Mouse (Mus musculus): ENCODE measurements around the gene Susd6. TPM values are rescaled to one million over a fixed set of nuclear protein-coding genes. Genes with fewer than 3 reads are reported as not detected.
"Not testable (repeated sequence)": the region's sequence is repeated elsewhere in the genome, so short reads cannot be mapped to it uniquely, and the experiment has no call there.

The Susd6 gene
- polyA plus RNA-seq, 1 experiment from 2014 or later, result 12.3 TPM

DNA sequence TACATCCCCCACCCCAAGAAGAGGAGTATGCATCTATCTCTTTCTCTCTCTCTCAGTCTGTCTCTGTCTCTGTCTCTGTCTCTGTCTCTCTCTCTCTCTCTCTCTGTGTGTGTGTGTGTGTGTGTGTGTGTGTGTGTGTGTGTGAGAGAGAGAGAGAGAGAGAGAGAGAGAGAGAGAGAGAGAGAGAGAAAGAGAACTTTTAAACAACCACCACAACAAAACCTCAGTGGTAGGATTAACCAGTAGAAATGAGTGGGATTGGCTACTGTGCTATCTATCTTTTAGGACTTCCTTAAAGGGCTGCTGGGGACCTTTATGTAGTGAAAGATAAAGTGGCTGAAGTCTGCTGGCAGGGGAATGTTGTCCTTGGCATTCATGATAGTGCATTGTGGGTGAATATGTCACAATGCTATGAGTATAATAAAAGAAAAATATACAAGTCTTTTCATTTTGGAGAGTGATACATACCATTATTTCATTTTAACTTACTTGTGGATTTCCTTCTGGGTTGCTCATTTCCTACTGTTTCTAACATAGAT is 27.5 kb downstream of the Susd6 start:
- no peak overlapping the region for H3K9ac ChIP-seq
- H3K27ac ChIP-seq (replicated peaks), result 0 out of 2 replicates have a peak overlapping the region, but pooled peaks have one; percentile 53
- H3K27me3 ChIP-seq, result no peaks in the 10 kb centered on the region
- H3K4me3 ChIP-seq, result no peak overlapping the region
- H3K4me2 ChIP-seq, result no peak overlapping the region
- H3K36me3 ChIP-seq, result no peaks in the 10 kb centered on the region
- ATAC-seq (ENCODE audit: low read depth), result no peak
- no peaks in the 10 kb centered on the region for H3K9me3 ChIP-seq
- peaks cover 51% of the 10 kb centered on the region for H3K4me1 ChIP-seq (replicated peaks)

DNA sequence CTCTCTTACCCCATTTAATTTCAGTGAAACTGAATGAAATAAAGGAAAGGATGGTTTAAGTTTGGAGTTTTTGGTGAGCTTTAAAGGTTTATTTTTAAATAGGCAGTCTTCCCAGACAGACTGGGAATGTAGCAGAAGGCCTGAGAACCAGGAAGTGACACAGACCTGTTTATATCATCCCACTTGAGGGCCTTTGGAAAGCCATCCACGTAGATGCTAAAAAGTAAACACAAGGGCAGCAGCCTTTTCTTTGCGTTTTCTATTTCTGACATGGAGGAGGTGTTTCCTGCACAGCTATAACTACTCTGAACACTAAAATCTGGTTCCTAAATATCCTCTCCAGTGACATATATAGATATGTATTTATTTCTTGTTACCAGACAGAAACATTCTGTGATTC is 28.7 kb downstream of the Susd6 start:
- H3K9ac ChIP-seq; H3K27ac ChIP-seq (replicated peaks); H3K9me3 ChIP-seq; H3K36me3 ChIP-seq; H3K4me3 ChIP-seq; H3K27me3 ChIP-seq; ATAC-seq (ENCODE audit: low read depth); H3K4me2 ChIP-seq: not testable (repeated sequence)
- 74% methylated on average over 2 of the region's 2 CpGs for WGBS
- peaks cover 51% of the 10 kb centered on the region for H3K4me1 ChIP-seq (replicated peaks)

DNA sequence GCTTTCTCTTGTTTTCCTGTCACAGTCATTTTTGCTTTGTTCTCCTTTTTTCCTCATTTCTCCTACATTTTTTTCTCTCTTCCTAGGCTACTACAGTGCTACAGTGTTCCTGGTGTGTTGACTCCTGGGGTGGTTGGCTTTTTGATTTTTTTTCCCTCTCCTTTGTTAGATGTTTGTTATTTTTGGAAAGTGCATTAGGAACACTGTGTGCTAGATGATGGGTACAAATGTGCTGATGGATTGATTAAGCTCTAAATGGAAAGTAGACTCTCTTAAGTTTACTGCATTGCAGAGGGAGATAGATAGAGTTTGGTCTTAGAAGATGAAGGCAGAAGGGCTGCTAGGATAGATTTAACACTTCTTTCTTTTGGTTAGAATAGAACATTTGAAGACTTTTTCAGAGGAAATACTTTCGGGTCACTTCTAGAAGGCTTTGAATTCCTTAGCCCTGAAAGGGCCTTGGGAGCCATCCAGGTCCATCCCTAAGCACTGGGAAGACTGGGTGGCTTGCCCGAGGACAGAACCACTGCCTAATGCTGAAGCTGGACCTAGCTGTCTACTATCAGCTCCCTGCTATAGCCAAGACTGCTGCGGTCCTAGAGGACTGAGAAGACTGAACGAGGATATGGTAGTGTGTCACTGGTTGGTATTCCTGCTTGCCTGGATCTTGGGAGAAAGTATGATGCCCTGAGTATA is 31.1 kb downstream of the Susd6 start:
- Histone ChIP-seq H3K36me3 (no peaks in the 10 kb centered on the region), H3K9me3 (no peaks in the 10 kb centered on the region), H3K27me3 (no peaks in the 10 kb centered on the region), H3K27ac (replicated peaks) (no peak overlapping the region), H3K9ac (no peak overlapping the region), H3K4me3 (no peak overlapping the region), H3K4me2 (no peak overlapping the region), H3K4me1 (replicated peaks) (peaks cover 43% of the 10 kb centered on the region)
- ATAC-seq (ENCODE audit: low read depth), result no peak
- 95% methylated on average over 4 of the region's 4 CpGs for WGBS

- no peaks in the 10 kb centered on the region for H3K27me3 ChIP-seq
- peaks cover 40% of the 10 kb centered on the region for H3K4me1 ChIP-seq (replicated peaks)
- 93% methylated on average over 7 of the region's 7 CpGs for WGBS
- H3K36me3 ChIP-seq, result no peaks in the 10 kb centered on the region
- H3K4me3 ChIP-seq, result no peak overlapping the region
- no peaks in the 10 kb centered on the region for H3K9me3 ChIP-seq
- ATAC-seq (ENCODE audit: low read depth), result no peak
- H3K27ac ChIP-seq (replicated peaks), result no peak overlapping the region
- H3K9ac ChIP-seq, result no peak overlapping the region
- H3K4me2 ChIP-seq, result no peak overlapping the region
Measured at GRCm38 (mm10) chr12:80822533-80822932, 32.2 kb downstream of the Susd6 start.

DNA sequence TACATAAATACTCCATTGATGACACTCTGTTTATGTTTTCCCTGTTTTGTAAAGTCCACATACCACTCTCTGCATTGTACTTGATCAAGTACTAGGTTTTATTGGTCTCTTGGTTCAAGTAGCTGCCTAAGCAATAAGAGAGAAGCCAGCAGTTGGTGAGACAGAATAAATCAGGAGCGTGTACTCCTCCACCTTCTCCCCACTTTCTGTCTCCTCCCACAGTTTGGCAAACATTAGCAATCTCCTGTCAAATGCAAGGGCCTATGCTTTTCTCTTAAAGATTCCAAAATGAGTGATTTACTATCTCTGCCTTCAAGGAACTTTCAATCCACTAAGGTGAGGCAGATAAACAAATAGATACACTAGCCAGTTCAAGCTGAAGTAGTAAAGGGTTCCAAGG is 33.9 kb downstream of the Susd6 start:
- Histone ChIP-seq H3K27ac (replicated peaks) (no peak overlapping the region), H3K4me2 (no peak overlapping the region), H3K9me3 (no peaks in the 10 kb centered on the region), H3K36me3 (no peaks in the 10 kb centered on the region), H3K27me3 (no peaks in the 10 kb centered on the region), H3K4me3 (no peak overlapping the region), H3K9ac (no peak overlapping the region), H3K4me1 (replicated peaks) (peaks cover 35% of the 10 kb centered on the region)
- ATAC-seq (ENCODE audit: low read depth), result no peak
- 59% methylated on average over 1 of the region's 1 CpGs for WGBS

DNA sequence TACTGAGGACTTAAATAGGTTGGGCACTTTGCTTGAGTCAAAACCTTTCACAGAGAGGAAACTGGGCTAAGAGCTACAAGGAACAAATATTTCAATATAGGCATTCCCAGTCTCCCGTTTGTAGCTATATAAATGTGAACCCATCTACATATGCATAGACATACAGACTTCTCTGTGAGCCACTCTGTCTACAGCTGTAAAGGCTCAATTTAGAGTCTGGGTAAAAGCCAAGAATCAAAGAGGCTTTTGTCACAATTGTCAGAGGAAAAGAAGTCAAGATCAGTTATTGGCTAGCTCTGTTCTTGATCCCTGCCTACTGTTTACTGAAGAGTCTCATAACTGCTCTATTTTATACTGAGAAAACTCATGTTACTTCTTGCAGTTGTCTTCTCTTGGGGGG is 36.1 kb downstream of the Susd6 start:
- peaks cover 28% of the 10 kb centered on the region for H3K4me1 ChIP-seq (replicated peaks)
- no peak overlapping the region for H3K4me3 ChIP-seq
- H3K9ac ChIP-seq, result no peak overlapping the region
- no peak for ATAC-seq (ENCODE audit: low read depth)
- no peak overlapping the region for H3K4me2 ChIP-seq
- no peaks in the 10 kb centered on the region for H3K9me3 ChIP-seq
- H3K27me3 ChIP-seq, result no peaks in the 10 kb centered on the region
- WGBS, result 24% methylated on average over 1 of the region's 1 CpGs
- 0 out of 2 replicates have a peak overlapping the region, but pooled peaks have one; percentile 3 for H3K27ac ChIP-seq (replicated peaks)
- 0 out of 2 replicates have a peak, but pooled peaks cover 3% of the 10 kb centered on the region for H3K36me3 ChIP-seq

DNA sequence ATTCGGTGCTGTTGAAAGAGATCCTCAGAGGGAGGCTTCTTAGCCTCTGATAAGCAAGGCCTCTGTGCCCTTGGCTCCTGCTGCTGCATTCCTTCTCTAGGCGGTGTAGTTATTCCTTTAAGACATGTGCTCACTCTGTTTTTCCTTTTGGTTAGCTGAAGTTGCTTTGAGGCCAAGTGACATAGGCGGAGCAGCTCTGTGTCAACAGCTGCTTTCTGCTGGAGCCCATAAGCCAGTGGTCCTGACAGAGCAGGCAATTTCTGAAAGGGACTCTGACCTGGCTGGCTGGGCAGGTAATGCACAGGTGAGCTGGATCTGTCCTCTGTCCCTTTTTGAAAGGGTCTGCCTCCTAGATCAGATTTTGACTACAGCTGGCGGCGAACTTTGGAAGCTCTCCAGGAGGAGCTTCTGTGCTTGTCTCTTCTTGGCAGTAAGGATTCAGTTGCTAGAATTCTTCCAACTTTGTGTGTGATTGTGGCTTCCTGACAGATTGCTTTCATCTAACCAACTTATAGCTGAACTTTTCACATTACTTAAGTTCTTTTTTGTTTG is 37.2 kb downstream of the Susd6 start:
- Histone ChIP-seq H3K9ac (no peak overlapping the region), H3K27me3 (no peaks in the 10 kb centered on the region)
- 81% methylated on average over 5 of the region's 5 CpGs for WGBS

DNA sequence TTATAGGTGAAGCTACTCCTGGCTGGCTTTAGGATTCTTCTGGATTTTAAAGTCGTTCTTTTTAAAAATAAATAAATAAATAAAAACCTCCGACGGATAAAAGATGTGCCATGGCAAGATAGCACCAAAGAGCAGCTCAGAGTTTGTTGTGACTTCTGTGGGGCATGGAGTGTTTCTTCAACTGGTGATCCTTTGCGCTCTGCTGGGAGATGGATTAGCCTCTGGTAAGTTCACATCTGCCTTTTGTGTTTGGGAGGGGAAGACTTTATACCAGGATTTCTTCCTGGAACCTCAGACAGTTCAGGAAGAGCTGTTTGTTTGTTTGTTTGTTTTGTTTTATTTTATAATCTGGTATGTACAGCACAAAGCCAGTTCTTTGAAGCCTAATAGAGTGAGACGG is 37.7 kb downstream of the Susd6 start:
- H3K4me1 ChIP-seq (replicated peaks), result peaks cover 27% of the 10 kb centered on the region
- H3K36me3 ChIP-seq, result 0 out of 2 replicates have a peak, but pooled peaks cover 3% of the 10 kb centered on the region
- no peak overlapping the region for H3K9ac ChIP-seq
- 89% methylated on average over 5 of the region's 5 CpGs for WGBS
- H3K9me3 ChIP-seq, result no peaks in the 10 kb centered on the region
- H3K27me3 ChIP-seq, result no peaks in the 10 kb centered on the region
- H3K4me2 ChIP-seq, result no peak overlapping the region
- no peak overlapping the region for H3K27ac ChIP-seq (replicated peaks)
- no peak for ATAC-seq (ENCODE audit: low read depth)
- no peak overlapping the region for H3K4me3 ChIP-seq

More for the DNA sequence above, 37.2 kb downstream of the Susd6 start:
- Histone ChIP-seq H3K36me3 (0 out of 2 replicates have a peak, but pooled peaks cover 3% of the 10 kb centered on the region), H3K4me1 (replicated peaks) (peaks cover 27% of the 10 kb centered on the region), H3K4me2 (no peak overlapping the region), H3K27ac (replicated peaks) (no peak overlapping the region), H3K4me3 (no peak overlapping the region), H3K9me3 (no peaks in the 10 kb centered on the region)
- ATAC-seq (ENCODE audit: low read depth), result no peak

DNA sequence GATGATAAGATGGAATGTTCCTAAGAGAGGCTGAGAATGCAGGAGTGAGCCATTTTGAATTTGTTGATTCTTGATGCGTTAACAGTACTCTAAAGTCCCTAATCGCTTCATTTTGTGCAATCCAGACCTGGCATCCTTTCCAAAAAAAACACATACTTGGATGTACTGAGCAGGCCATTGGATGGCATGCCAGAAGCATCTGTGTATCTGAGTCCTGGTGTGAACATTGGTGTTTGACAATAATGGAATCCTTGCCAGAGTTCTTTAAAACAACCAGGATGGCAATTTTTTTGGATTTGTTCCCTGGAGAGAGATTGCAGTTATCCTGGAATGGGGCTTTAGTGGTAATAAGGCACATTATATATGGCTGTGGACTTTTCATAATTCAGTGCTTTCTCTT is 38.6 kb downstream of the Susd6 start:
- no peaks in the 10 kb centered on the region for H3K9me3 ChIP-seq
- 0 out of 2 replicates have a peak, but pooled peaks cover 3% of the 10 kb centered on the region for H3K36me3 ChIP-seq
- WGBS, result 93% methylated on average over 2 of the region's 2 CpGs
- peaks cover 27% of the 10 kb centered on the region for H3K4me1 ChIP-seq (replicated peaks)
- H3K4me2 ChIP-seq, result no peak overlapping the region
- no peaks in the 10 kb centered on the region for H3K27me3 ChIP-seq
- no peak overlapping the region for H3K4me3 ChIP-seq
- no peak overlapping the region for H3K9ac ChIP-seq
- no peak for ATAC-seq (ENCODE audit: low read depth)
- no peak overlapping the region for H3K27ac ChIP-seq (replicated peaks)

DNA sequence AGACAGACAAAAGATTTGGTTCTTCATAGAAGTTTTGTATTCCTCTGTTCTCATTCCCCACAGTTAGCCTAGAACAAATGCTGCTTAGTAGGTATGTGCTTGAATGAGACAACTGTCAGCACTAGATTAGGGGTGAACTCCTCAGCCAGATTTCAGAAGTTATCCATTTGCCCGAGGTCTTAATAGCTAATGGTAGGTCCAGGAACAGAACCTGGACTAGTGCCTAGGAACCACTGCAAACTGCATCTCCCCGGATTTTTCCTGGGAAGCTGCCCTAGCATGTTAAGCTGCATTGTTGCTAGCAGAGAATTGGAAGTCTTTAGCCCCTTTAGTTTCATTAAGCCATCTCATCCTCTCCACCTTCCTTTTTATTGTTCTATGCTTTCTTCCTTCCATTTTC is 39.9 kb downstream of the Susd6 start:
- 0 out of 2 replicates have a peak, but pooled peaks cover 3% of the 10 kb centered on the region for H3K36me3 ChIP-seq
- no peaks in the 10 kb centered on the region for H3K9me3 ChIP-seq
- H3K4me2 ChIP-seq, result no peak overlapping the region
- H3K27me3 ChIP-seq, result no peaks in the 10 kb centered on the region
- ATAC-seq (ENCODE audit: low read depth), result no peak
- H3K4me1 ChIP-seq (replicated peaks), result peaks cover 27% of the 10 kb centered on the region
- 79% methylated on average over 2 of the region's 2 CpGs for WGBS
- no peak overlapping the region for H3K9ac ChIP-seq
- H3K27ac ChIP-seq (replicated peaks), result no peak overlapping the region
- H3K4me3 ChIP-seq, result no peak overlapping the region

GRCm38 (mm10) chr12:80830820-80831219 is 40.5 kb downstream of the Susd6 start:
- Histone ChIP-seq H3K4me1 (replicated peaks) (peaks cover 26% of the 10 kb centered on the region), H3K4me2 (no peak overlapping the region), H3K27ac (replicated peaks) (no peak overlapping the region), H3K4me3 (no peak overlapping the region), H3K27me3 (no peaks in the 10 kb centered on the region), H3K36me3 (0 out of 2 replicates have a peak, but pooled peaks cover 3% of the 10 kb centered on the region), H3K9me3 (no peaks in the 10 kb centered on the region), H3K9ac (no peak overlapping the region)
- WGBS, result 81% methylated on average over 2 of the region's 2 CpGs
- no peak for ATAC-seq (ENCODE audit: low read depth)

DNA sequence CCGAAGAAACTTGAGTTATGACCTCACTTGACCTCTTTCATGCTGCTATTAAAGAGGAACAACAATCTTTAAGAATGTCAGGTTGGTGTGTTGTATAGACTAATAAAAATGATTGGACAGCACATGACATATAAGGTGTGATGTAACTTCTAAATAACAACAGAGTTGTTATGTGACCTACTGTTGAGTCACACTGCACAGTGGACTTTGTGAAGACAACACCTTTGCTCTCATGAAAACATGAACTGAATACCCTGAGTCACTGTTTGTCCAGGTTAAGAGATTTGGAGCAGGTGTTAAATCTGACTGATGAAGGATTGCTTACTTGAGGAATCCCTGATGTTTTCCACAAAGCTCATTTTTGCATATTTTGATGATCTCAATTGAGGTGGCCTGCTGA is 42.0 kb downstream of the Susd6 start:
- no peak overlapping the region for H3K4me2 ChIP-seq
- no peak overlapping the region for H3K9ac ChIP-seq
- 60% methylated on average over 1 of the region's 1 CpGs for WGBS
- ATAC-seq (ENCODE audit: low read depth), result no peak
- H3K27ac ChIP-seq (replicated peaks), result no peak overlapping the region
- no peak overlapping the region for H3K4me3 ChIP-seq
- H3K27me3 ChIP-seq, result no peaks in the 10 kb centered on the region
- H3K9me3 ChIP-seq, result no peaks in the 10 kb centered on the region
- H3K36me3 ChIP-seq, result 0 out of 2 replicates have a peak, but pooled peaks cover 3% of the 10 kb centered on the region
- peaks cover 14% of the 10 kb centered on the region for H3K4me1 ChIP-seq (replicated peaks)

Data from neural tube, embryonic 13.5 days (tissue).